Mouse (Mus musculus) mouse embryonic stem cell (cell line): Measurements from ENCODE around the gene Uvrag.

Experiments used
- in situ Hi-C, 2 experiments: fragments of 300-500 bp; cut with MboI; formaldehyde crosslinking; loops; 1 replicate in 1 of 2; 3 replicates in 1 of 2; pipeline ENCODE4 v1.14.3; 2019 to 2020; ENCODE audit warnings: low sequenced_read_pairs in 2 of 2, low pct_unique_long_range_greater_than_20kb in 1 of 2, mixed read lengths in 1 of 2; ENCODE audit not compliant: unreplicated experiment in 1 of 2

Uvrag gene

DNA sequence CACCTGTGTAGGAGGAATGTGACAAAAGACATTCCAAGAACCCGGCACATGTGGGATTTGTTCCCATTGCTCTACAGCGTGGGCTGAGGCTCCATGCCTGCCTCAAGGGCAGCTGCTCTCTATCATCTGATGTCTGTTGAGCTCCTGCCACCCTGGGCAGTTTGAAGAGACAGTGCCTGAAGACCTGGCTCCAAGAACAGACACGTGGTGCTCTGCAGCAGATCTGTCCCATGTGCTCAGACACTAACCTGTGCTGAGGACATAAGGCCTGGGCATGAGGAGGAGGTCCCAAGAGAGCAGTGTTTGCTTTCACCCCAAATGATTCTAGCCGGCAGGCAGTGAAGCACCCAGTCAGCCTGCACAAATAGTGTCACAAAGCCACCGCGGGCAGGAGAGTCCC is 27.8 kb upstream of the Uvrag start:
- in situ Hi-C loops = no loop called here

GRCm38 (mm10) chr7:99167939-99168338 is 27.0 kb upstream of the Uvrag start:
- in situ Hi-C loops = no loop called here

- in situ Hi-C loops = no loop called here
These were observed 25.2 kb upstream of the Uvrag start for GRCm38 (mm10) chr7:99166159-99166558.

GRCm38 (mm10) chr7:99164873-99165410 is 24.0 kb upstream of the Uvrag start:
- in situ Hi-C loops = no loop called here

GRCm38 (mm10) chr7:99162462-99162861 is 21.5 kb upstream of the Uvrag start:
- in situ Hi-C loops = no loop called here

- in situ Hi-C loops = no loop called here
These were observed 21.0 kb upstream of the Uvrag start for GRCm38 (mm10) chr7:99161961-99162360.

GRCm38 (mm10) chr7:99161529-99161928 is 20.6 kb upstream of the Uvrag start:
- in situ Hi-C loops = no loop called here

DNA sequence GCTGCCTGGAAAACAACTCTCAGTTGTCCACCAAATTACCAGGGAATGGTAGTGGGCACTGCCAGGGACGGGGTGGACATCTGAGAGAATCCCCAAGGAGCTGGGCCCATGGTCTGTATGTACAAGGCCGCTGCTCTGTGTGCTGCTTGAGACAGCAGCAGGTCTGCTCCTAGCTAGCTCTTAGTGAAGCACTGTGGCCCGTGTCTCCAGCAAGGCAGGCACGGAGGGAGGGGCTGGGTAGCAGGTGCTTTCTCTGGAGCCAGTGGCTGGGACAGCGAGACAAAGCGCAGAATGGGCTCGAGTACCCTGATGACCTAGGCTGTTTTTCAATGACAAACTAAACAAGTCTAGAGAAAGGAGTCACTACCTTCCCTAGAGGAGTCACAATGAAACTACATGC is 20.1 kb upstream of the Uvrag start:
- in situ Hi-C loops = no loop called here

- in situ Hi-C loops = no loop called here
These were observed 18.5 kb upstream of the Uvrag start for GRCm38 (mm10) chr7:99159446-99159845.

DNA sequence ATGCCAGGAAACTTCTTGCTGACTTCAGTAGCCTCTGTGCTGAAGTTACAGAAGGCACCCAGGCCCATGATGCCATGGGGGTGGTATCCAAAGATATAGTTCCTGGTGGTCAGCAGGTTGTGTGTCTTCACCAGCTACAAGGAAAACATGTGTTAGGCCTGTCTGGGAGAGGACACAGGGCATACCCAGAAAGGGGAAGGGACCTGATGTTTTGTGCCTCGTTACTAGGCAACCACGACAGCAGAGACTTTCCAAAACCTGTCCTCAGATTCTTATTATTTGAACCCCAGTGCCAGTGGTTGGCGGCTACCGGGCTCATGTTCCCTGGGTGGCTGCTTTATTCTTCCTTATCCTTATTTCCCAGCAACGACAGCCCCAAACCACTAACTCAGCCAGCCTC is 18.0 kb upstream of the Uvrag start:
- in situ Hi-C loops = no loop called here

GRCm38 (mm10) chr7:99158011-99158410 is 17.1 kb upstream of the Uvrag start:
- in situ Hi-C loops = no loop called here

DNA sequence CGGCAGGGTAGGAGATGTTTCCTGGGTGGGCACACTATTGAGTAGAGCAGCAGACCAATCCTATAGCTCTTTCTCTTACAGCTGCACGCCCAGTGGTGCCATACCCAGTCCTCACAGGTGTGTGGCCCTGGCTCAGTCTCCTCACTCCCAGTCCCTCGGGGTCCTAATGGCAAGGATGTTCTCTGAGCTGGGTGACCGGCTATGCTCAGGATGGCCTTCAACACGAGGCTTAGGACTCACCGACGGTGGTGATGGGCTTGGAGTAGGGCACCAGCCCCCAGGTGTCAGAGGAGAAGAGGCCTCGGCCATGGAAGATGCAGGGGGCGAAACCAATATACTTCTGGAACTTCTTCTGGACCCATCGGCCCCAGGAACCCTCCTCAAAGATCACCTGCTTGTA is 15.8 kb upstream of the Uvrag start:
- in situ Hi-C loops = no loop called here

DNA sequence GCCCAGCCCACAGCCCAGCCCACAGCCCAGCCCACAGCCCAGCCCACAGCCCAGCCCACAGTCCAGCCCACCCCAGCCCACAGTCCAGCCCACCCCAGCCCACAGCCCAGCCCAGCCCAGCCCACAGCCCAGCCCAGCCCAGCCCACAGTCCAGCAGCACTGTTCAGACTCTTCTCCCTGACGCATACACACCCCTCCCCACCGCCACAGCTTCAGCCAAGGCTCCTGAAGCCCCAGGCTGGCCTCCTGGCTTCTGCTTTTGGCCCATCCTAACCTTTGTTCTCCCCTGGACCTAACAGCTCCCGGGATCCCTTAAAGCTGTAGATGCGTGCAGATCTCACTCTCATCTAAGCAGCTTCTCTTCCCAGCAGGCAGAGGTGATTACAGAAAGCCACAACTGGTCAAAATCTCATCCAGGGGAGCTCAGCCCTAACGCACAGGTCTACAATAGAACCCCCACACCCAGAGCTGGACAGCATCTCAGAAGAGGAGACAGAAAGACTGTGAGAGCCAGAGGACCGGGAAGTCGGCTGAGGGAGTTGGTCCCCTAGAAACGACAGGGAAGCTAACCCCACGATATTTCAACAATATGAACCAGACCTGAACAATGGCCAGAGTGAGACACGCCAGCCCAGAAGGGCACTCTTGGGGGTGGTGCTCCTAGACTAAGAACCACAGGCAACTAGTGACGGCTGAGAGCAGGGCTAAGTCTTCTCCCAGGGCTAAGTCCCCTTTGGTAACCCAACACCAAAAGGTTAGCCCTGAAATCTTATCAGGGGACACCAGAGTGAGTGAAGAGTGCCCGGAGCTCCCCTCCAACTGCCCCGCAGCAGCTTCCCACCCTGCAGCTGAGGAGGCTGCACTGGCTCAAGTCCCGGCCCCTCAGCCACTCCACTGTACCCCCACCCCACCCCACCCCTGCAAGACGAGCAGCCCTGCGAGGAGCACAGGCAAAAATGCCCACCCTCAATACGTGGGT is 14.7 kb upstream of the Uvrag start:
- in situ Hi-C loops = no loop called here

GRCm38 (mm10) chr7:99154648-99155151 is 13.8 kb upstream of the Uvrag start:
- in situ Hi-C loops = no loop called here

GRCm38 (mm10) chr7:99153686-99154202 is 12.8 kb upstream of the Uvrag start:
- in situ Hi-C loops = no loop called here

DNA sequence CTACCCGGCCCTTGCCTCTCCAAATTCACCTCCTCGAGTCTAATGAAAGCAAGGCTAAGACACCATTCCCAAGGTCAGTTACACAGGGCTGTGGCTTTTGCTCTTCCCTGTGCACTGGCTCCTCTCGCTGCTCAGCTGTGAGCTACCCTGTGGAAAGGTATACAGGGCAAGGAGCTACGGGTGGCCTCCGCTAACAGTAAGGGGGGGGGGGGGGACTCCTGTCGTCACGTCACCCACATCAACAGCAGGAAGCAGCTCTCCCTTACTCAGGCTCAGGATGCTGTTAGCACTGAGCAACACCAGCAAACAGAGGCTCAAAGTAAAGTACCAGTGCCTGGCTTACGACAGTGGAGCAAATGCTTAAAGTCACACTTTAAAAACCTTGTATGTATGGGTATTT is 11.8 kb upstream of the Uvrag start:
- in situ Hi-C loops = no loop called here

GRCm38 (mm10) chr7:99151342-99151741 is 10.4 kb upstream of the Uvrag start:
- in situ Hi-C loops = no loop called here

DNA sequence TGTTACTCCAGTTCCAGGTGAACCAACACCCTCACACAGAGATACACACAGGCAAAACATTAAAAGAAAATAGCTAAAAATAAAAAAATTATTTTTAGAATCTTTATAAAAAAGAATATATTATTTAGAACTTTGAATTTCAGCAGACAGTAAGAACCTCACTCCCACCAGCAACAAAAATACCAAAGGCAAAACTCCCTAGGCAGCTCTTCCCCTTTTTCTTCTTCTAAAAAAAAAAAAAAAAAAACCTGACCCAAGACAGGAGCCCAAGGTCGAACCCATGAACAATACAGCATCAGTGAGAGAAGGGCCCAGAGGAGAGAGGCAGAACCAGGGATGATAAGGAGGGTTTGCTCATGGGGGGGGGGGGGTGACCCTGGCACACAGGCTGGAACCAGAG is 8.1 kb upstream of the Uvrag start:
- in situ Hi-C loops = no loop called here

DNA sequence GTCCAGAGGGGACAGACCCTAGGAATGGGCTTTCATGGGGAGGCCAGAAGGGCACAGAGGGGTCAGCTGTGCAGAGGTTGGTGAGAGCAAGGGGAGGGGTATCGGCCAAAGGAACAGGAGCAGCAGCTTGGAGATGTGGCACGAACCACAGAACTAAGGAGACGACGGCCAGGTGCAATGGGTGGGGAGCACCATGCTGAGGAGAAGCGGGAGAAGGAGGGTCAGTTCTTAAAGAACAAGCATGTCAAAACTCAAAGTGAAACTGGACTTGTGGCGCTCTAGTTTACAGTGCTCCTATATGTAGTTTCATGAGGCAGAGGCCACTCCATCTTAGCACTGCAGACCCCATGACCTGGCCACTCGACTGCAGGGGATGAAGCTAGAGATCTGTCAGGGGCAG is 6.6 kb upstream of the Uvrag start:
- in situ Hi-C loops = no loop called here

DNA sequence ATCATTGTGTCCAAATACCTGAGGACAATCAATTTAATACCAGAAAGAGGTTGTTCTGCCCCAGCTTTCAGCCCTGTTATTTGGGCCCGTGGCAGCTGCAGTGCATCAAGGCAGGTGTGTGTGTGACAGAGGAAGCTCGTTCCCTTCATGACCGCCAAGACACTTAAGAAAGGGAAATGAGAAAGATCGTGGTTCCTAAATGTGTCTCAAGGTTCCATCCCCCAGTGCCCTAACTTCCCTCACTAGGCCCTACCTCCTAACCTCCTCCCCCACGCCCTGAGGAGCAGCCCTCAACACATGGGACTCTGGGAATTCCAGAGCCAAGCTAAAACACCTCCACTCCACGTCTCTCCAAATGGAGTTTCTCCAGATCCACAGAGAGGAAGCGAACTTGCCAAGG is 6.0 kb upstream of the Uvrag start:
- in situ Hi-C loops = no loop called here
